Mouse (Mus musculus): ENCODE measurements around the gene Apln. TPM values are rescaled to one million over a fixed set of nuclear protein-coding genes. Genes with fewer than 3 reads are reported as not detected.
A peak's percentile ranks its signal among the peaks of the same experiment; 100 is the strongest.

Apln gene
- polyA plus RNA-seq (2012; rRNA removed) = 0.33 and 0.34 TPM in 2 replicates

DNA sequence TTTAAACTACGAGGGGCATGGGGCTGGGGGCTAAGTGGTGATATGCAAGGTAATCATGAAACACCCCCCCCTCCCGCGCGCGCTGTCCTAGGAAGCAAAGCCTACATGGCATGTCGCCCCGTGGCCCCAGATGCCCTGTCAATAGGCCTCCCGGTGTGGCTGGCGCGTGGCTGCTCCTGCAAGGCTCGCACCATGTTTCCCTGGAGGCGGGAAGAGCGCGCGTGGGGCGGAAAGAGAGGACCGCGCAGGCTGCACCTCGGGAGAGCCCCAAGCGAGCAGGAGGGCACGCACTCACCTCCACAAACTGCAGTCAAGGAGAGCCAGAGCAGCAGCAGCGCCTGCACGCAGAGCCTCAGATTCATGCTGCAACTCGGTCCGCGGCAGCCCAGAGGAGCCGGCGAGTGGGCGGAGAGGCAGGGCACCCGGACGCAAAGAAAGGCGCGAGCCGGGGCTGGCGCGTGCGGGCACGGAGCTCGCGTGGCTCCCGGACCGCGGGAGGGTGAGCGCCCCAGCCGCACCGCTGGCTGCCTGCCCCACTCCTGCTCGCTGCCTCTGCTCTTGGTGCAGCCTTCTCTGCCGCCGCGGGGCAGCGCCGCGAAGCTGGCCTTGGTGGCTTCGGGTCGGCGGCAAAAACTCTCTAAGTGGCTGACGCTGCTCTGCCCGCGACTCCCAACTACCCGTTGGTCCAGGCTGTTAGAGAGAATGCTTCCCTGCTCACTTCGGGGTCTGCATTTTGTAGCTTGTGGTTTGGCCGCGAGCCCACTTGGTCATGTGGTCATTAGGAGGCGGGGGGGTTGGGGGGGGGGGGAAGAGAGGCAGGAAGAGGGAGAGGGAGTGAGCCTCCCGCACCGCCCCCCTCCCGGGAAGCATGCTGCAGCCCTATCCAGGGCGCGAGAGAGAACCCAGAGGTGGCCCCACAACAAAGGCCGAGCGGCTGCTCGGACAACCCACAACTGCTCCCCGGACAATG, at the start of gene Apln:
Gene Apln (minus strand): TSS at position 710 of the 970 bp plus-strand sequence.
- TF ChIP-seq POLR2A (IDR thresholded peaks at IDR 0.05; ENCODE audit: low read depth, low read length) (no peak), CTCF (IDR thresholded peaks at IDR 0.05; ENCODE audit: extremely low read depth, insufficient read depth, insufficient read length, insufficient replicate concordance) (no peak)
- no peak for DNase-seq (ENCODE audit: low read depth in 1 of 2, low spot score in 2 of 2)
- H3K36me3 ChIP-seq (ENCODE audit: control insufficient read depth, insufficient read depth, low read length) = no peaks in the 10 kb centered on the region
- H3K4me3 ChIP-seq (ENCODE audit: extremely low read depth, insufficient read depth, insufficient read length) = peak within 1 kb of the TSS; percentile 17
- WGBS = 25% methylated on average over 72 of the region's 73 CpGs
- no peak within 1 kb of the TSS for H3K27ac ChIP-seq (ENCODE audit: insufficient read depth, low read length)
- H3K27me3 ChIP-seq (ENCODE audit: control insufficient read depth, insufficient read depth, low read length) = no peaks in the 10 kb centered on the region; the same call in 1 of the 2 replicates
- H3K4me1 ChIP-seq (ENCODE audit: control insufficient read depth, insufficient read depth, insufficient read length) = peaks cover 7% of the 10 kb centered on the region

DNA sequence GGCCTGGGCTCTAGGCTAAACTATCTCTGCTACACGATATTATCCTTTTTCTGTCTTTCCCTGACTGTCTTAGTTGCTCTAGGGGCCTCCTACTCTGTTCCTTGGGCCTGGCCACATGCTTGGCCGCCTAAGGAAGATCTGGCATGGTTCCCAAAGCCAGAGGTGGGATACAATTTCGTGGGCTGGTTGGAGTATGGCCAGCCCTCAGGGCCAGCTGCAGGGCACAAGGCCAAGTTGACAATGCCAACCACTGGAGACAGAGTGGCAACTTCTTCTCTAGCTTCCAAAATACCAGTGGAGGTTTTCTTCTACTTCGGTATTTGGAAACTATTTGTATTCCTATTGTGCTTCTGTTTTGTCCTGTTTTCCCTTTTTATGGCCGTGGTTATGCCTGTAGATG, 47.7 kb upstream of the Apln start:
- no peak for DNase-seq (ENCODE audit: low read depth in 1 of 2, low spot score in 2 of 2)
- Histone ChIP-seq H3K36me3 (ENCODE audit: control insufficient read depth, insufficient read depth, low read length) (no peaks in the 10 kb centered on the region), H3K27ac (ENCODE audit: insufficient read depth, low read length) (no peak overlapping the region), H3K4me1 (ENCODE audit: control insufficient read depth, insufficient read depth, insufficient read length) (no peaks in the 10 kb centered on the region), H3K27me3 (ENCODE audit: control insufficient read depth, insufficient read depth, low read length) (no peaks in the 10 kb centered on the region), H3K4me3 (ENCODE audit: extremely low read depth, insufficient read depth, insufficient read length) (no peak overlapping the region)
- no peak for TF ChIP-seq POLR2A (IDR thresholded peaks at IDR 0.05; ENCODE audit: low read depth, low read length)
- no peak for TF ChIP-seq CTCF (IDR thresholded peaks at IDR 0.05; ENCODE audit: extremely low read depth, insufficient read depth, insufficient read length, insufficient replicate concordance)
- 61% methylated on average over 5 of the region's 5 CpGs for WGBS

DNA sequence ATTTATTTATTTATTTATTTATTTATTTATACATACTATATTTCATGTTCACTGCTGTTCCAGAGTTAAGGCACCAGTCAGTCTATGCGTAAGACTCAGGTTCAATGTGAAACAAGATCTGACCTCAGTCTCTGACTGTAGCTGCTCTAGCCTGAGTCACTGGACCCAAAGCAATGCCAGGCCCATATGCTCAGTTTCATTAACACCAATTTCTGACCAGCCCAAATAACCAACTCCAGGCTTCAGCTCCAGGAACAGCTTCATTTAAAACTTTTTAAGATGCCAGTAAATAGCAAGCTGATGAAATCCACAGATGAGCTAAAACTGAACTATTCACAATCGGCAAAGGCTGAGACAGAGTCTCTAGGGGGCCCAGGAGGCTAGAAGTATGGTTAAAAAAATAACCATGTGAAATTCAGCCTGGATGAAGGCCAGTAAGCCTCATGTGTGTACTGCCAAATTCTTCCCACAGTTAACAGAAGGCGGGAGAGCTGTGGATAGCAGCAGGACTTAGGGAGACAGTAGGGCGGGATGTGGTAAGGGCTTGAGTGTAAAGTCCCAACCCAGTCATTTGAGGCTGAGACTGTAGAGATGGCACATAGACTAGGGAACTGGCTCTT, 42.3 kb upstream of the Apln start:
- WGBS = 84% methylated on average over 4 of the region's 4 CpGs

DNA sequence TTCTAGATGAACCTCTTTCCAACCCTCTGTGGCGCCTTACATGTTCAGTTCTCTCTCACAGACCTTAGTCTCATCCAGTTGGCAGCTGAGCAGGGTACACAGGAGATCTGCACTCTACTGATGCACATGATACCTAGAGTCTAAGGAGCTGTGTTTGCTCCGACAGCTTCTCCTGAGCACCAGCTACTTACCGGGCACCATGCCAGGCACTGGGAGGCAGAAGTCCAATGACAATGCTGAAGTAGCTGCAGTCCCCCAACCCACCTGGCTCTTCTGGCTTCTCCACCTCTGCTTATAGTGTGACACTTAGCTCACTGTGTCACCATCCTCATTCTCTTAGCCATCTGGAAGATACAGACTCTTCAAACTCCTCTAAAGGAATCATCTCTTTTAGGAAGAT, 40.0 kb upstream of the Apln start:
- no peaks in the 10 kb centered on the region for H3K36me3 ChIP-seq (ENCODE audit: control insufficient read depth, insufficient read depth, low read length)
- no peak overlapping the region for H3K4me3 ChIP-seq (ENCODE audit: extremely low read depth, insufficient read depth, insufficient read length)
- no peak for DNase-seq (ENCODE audit: low read depth in 1 of 2, low spot score in 2 of 2)
- no peak for TF ChIP-seq POLR2A (IDR thresholded peaks at IDR 0.05; ENCODE audit: low read depth, low read length)
- TF ChIP-seq CTCF (IDR thresholded peaks at IDR 0.05; ENCODE audit: extremely low read depth, insufficient read depth, insufficient read length, insufficient replicate concordance) = no peak
- WGBS = 89% methylated on average over 3 of the region's 3 CpGs
- no peaks in the 10 kb centered on the region for H3K27me3 ChIP-seq (ENCODE audit: control insufficient read depth, insufficient read depth, low read length)
- no peak overlapping the region for H3K27ac ChIP-seq (ENCODE audit: insufficient read depth, low read length)
- no peaks in the 10 kb centered on the region for H3K4me1 ChIP-seq (ENCODE audit: control insufficient read depth, insufficient read depth, insufficient read length)

More for the DNA sequence above, 42.3 kb upstream of the Apln start:
- no peak for DNase-seq (ENCODE audit: low read depth in 1 of 2, low spot score in 2 of 2)
- Histone ChIP-seq H3K4me3 (ENCODE audit: extremely low read depth, insufficient read depth, insufficient read length) (no peak overlapping the region), H3K4me1 (ENCODE audit: control insufficient read depth, insufficient read depth, insufficient read length) (no peaks in the 10 kb centered on the region), H3K27ac (ENCODE audit: insufficient read depth, low read length) (no peak overlapping the region), H3K36me3 (ENCODE audit: control insufficient read depth, insufficient read depth, low read length) (no peaks in the 10 kb centered on the region), H3K27me3 (ENCODE audit: control insufficient read depth, insufficient read depth, low read length) (no peaks in the 10 kb centered on the region)
- TF ChIP-seq POLR2A (IDR thresholded peaks at IDR 0.05; ENCODE audit: low read depth, low read length) (no peak), CTCF (IDR thresholded peaks at IDR 0.05; ENCODE audit: extremely low read depth, insufficient read depth, insufficient read length, insufficient replicate concordance) (no peak)

DNA sequence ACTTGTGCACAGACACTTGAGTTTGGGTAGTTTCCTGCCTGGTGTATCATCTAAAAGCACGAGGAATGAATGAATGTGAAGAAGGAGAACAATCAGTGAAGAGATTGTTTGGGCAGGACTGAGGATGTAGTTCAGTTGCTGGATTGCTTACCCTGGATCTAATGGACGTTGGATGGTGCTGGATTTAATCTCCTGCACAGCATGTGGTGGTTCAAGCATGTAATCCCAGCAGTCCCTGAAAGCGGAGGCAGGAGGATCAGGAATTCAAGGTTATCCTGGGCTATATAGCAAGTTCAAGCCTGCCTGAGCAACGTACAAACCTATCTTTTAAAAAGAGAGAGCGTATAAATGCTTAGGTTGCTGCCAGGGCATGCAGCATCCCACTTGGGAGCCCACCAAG, 37.7 kb upstream of the Apln start:
- WGBS = 68% methylated on average over 5 of the region's 5 CpGs
- TF ChIP-seq CTCF (IDR thresholded peaks at IDR 0.05; ENCODE audit: extremely low read depth, insufficient read depth, insufficient read length, insufficient replicate concordance) (no peak), POLR2A (IDR thresholded peaks at IDR 0.05; ENCODE audit: low read depth, low read length) (no peak)

DNA sequence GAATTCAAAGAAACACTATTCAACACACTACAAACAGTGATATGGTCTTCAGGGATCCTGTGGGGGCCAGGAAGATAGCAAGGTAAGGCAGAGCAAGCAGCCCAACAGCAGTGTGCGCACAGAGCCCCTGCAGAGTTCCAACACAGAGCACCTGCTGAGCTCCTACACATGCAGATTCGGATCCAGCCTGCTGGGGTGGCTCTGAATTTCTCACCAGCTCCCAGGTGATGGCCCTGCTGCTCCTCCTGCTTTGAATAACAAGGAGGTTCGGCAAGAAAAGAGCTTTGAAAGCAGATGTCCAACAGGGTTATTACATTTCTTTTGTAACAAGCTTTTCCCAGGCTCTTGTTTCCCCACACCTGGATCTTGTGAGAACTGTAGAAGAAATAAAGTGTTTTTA, 37.3 kb upstream of the Apln start:
- TF ChIP-seq CTCF (IDR thresholded peaks at IDR 0.05; ENCODE audit: extremely low read depth, insufficient read depth, insufficient read length, insufficient replicate concordance) (no peak), POLR2A (IDR thresholded peaks at IDR 0.05; ENCODE audit: low read depth, low read length) (no peak)
- no peak for DNase-seq (ENCODE audit: low read depth in 1 of 2, low spot score in 2 of 2)
- H3K4me1 ChIP-seq (ENCODE audit: control insufficient read depth, insufficient read depth, insufficient read length) = no peaks in the 10 kb centered on the region
- no peak overlapping the region for H3K27ac ChIP-seq (ENCODE audit: insufficient read depth, low read length)
- no peak overlapping the region for H3K4me3 ChIP-seq (ENCODE audit: extremely low read depth, insufficient read depth, insufficient read length)
- no peaks in the 10 kb centered on the region for H3K27me3 ChIP-seq (ENCODE audit: control insufficient read depth, insufficient read depth, low read length)
- H3K36me3 ChIP-seq (ENCODE audit: control insufficient read depth, insufficient read depth, low read length) = no peaks in the 10 kb centered on the region
- 57% methylated on average over 3 of the region's 3 CpGs for WGBS

More for the DNA sequence above, 37.7 kb upstream of the Apln start:
- no peak overlapping the region for H3K4me3 ChIP-seq (ENCODE audit: extremely low read depth, insufficient read depth, insufficient read length)
- H3K27me3 ChIP-seq (ENCODE audit: control insufficient read depth, insufficient read depth, low read length) = no peaks in the 10 kb centered on the region
- no peak for DNase-seq (ENCODE audit: low read depth in 1 of 2, low spot score in 2 of 2)
- no peaks in the 10 kb centered on the region for H3K4me1 ChIP-seq (ENCODE audit: control insufficient read depth, insufficient read depth, insufficient read length)
- H3K36me3 ChIP-seq (ENCODE audit: control insufficient read depth, insufficient read depth, low read length) = no peaks in the 10 kb centered on the region
- no peak overlapping the region for H3K27ac ChIP-seq (ENCODE audit: insufficient read depth, low read length)

Measured in spleen, adult 2 months (tissue).